Mouse (Mus musculus): ENCODE measurements around the gene Prune2.

DNA sequence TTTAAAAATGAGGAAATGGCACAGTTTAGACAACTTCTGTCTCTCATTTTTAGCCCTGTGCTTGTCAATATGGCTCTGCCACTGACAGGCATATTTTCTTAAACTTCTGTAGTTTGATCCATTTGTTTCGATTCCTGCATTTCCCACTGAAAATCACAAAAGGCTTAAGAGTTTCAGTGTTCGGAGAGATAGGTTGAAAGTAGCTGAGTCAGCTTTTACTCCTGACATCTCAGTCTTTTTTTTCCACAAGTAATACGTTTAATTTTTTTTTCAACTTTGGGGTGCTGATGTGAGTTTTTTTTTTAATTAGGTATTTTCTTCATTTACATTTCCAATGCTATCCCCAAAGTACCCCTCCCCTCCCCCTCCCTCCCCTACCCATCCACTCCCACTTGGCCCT, 174.6 kb downstream of the Prune2 start:
- TF ChIP-seq CTCF (IDR thresholded peaks at IDR 0.05; ENCODE audit: borderline replicate concordance, control insufficient read depth, extremely low read depth, insufficient read depth, low read length, poor library complexity) (no peak), POLR2A (IDR thresholded peaks at IDR 0.05; ENCODE audit: control insufficient read depth, extremely low read depth, insufficient read depth, low read length, poor library complexity) (no peak)

Data from thymus, adult 2 months (tissue).